Mouse (Mus musculus) heart, postnatal 4 days (tissue): ENCODE results near the gene 1110051M20Rik. TPM values are rescaled to one million over a fixed set of nuclear protein-coding genes. Genes with fewer than 3 reads are reported as not detected.

Experiments
- DNase-seq: peaks from one replicate; pipeline ENCODE4 v3.0.0; 2021
- total RNA-seq, 2 experiments: library from RNA; stranded (reverse); gene quantifications; 2 replicates each; pipeline ENCODE4 v1.2.3; 2021

The 1110051M20Rik gene
- total RNA-seq, 2 experiments from 2014 or later: 13.5 to 13.7 TPM

DNA sequence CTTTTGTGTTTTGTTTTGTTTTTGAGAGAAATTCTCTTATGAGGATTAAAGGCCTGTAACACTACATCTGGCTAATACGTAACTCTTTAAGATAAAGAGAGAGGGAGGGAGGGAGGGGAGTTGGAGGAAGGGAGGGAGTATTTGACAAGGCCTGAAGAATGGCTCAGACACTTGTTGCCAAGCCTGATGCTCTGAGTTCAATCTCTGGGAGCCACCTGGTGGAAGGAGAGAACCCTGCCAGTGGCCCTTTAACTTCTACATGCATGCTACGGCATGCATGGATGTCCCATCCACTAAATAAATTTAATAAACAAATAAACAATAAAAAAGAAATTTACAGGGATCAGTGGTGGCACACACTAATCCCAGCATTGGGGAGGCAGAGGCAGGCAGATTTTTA is 142.7 kb downstream of the 1110051M20Rik start:
- DNase-seq: no peak

GRCm38 (mm10) chr2:91300784-91301183 is 143.7 kb downstream of the 1110051M20Rik start:
- no peak for DNase-seq

DNA sequence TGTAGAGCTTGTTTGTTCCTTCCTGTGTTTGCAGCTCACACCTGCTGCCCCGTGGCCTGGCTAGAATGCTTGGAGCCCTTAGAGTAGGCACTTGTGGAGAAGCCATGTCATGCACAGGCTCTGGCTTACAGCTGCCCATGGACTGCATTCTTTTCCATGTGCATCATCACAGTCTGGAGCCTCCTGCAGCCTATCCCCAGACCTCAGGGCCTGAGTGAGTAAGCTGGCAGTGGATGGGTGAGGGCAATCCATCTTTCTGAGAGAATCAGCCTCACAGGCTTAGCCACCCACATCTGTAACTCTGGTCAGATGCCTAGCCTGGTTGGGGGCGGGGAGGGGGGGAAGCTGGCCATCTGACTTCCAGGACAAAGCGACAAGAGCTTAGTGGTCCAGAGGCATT is 145.3 kb downstream of the 1110051M20Rik start:
- no peak for DNase-seq

DNA sequence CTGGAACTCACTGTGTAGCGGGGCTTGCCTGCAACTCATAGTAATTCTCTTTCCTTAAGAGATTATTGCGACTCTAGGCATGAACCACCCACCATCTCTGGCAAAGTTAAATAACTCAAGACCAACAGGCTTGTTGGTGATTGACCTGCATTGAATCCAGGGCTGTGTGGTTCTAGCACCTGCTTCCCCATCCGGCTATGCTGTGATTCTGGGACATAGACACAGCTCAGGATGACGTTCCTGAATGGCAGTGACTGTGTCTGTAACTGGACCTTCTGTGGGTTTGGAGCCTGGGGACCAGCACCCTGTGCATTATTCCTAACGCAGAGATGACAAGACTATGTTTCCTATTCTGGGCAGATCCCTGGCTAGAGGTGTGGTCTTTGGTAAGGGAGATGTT is 148.6 kb downstream of the 1110051M20Rik start:
- no peak for DNase-seq

GRCm38 (mm10) chr2:91294226-91294625 is 150.3 kb downstream of the 1110051M20Rik start:
- DNase-seq: no peak

GRCm38 (mm10) chr2:91291197-91292007 is 153.1 kb downstream of the 1110051M20Rik start:
- peak; percentile 51 for DNase-seq

GRCm38 (mm10) chr2:91287563-91287962 is 156.9 kb downstream of the 1110051M20Rik start:
- no peak for DNase-seq

DNA sequence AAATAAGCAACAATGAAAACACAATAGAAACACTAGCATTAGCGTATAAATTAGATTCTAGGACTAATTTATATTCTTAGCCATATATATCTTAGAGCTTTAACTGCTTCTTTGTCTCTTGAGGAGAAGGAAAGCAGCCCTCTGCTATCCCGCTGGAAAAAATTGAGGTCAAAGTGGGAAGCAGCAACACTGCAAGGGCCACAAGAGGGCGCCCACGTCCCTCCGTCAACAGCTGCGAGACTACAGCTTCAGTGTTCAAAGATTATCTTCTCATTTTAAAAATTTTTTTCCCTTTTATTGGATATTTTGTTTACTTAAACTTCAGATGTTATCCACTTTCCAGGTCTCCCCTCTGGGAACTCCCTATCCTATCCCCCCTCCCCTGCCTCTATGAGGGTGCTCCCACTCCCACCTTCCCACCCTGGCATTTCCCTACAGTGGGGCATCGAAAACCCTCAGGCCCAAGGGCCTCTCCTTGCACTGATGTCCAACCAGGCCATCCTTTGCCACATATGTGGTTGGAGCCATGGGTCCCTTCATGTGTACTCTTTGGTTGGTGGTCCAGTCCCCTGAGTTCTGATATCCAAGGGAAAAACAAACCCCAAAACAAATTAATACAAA is 158.5 kb downstream of the 1110051M20Rik start:
- DNase-seq: peak; percentile 89

GRCm38 (mm10) chr2:91284375-91285199 is 159.9 kb downstream of the 1110051M20Rik start:
- DNase-seq: peak; percentile 67

DNA sequence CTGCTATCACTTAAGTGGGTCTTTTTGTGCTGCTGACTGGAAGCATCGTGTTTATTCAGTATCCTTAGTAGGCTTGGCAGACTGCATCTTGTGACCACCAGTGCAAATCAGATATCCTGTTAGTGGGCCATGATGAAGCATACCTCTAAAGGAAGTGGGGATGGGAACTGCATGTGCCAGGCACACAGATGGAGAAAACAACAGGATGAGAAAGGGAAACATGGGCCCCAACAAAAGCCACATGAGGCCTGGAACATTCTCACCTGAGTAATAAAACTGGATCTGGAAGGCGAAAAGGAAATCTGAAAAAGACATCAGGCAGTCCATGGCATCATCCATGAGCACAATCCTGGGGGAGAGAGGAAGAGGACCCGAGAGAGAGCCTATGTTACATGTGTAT is 160.5 kb downstream of the 1110051M20Rik start:
- no peak for DNase-seq

- DNase-seq: no peak
Measured at GRCm38 (mm10) chr2:91281366-91281765, 163.1 kb downstream of the 1110051M20Rik start.

DNA sequence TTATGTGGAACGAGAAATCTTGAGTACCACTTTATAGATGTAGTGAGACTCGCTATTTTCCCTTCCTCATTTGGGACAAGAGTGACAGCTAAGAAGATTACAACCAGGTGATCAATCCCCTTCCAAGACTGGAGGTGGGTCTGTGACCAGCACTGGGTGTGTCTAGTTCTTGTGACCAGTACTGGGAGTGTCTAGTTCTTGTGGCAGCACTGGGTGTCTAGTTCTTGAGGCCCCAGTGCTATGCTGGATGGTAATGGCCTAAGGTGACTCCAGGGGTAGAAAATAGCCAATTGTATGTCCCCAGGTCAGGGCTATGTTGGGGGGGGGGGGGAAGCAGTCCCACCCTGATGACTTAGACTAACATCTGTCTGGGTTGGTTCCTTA is 165.1 kb downstream of the 1110051M20Rik start:
- no peak for DNase-seq

DNA sequence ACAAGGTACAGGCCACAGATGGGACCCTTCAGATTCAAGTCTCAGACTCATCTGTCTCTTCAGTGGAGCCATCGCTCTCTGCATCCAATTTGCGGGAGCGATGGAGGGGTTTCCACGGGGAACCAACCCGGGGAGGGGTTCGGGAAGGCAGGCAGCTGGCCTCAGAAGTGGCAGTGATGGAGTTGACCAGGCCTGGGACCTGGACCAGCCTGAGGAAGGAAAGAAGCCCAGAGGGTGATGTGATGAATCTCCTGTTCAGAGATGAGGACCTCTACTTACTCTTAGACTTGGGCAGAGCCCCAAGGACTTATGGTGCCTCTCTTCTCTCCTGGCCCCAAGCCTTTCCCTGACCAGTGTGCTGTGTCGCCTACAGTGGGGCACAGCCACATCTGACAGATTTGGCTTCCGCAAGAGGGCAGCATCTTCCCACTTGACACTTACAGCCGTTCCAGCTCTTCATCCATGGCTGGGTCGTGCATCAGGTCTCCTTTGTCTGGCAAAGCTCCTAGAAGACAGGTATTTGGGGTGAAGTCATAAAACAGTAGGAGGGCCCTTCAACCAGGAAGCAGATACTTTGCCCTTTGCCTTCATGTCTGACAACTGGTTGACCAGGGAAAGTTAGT is 165.6 kb downstream of the 1110051M20Rik start:
- DNase-seq: peak; percentile 69

GRCm38 (mm10) chr2:91269687-91270133 is 174.8 kb downstream of the 1110051M20Rik start:
- DNase-seq: no peak

GRCm38 (mm10) chr2:91268706-91269105 is 175.8 kb downstream of the 1110051M20Rik start:
- DNase-seq: no peak

- DNase-seq: no peak
Measured at GRCm38 (mm10) chr2:91268042-91268441, 176.5 kb downstream of the 1110051M20Rik start.

- peak; percentile 98 for DNase-seq
Measured at GRCm38 (mm10) chr2:91264711-91265681, 179.5 kb downstream of the 1110051M20Rik start, which contains the start of gene Arfgap2. Arfgap2 (plus strand) TSS chr2:91264974.

GRCm38 (mm10) chr2:91263692-91264660 is 180.5 kb downstream of the 1110051M20Rik start:
- no peak for DNase-seq

GRCm38 (mm10) chr2:91259493-91259892 is 185.0 kb downstream of the 1110051M20Rik start:
- DNase-seq: no peak

DNA sequence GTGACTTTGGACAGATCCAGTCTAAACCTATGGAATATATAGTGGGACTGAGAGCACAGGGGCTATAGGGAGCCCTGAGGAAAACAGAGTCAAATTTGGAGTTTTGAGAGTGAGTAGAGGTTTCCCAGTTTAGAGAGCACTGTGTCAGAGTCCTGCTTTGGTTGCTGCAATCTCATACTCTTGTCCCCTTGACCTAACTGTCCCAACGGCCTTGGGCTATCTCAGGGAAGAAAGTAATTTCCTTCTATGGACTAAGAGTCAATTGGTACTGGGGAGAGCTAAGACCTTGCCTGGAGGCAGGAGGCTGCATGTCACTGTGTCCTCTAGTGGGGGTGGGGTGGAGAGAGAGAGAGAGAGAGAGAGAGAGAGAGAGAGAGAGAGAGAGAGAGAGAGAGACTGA is 185.7 kb downstream of the 1110051M20Rik start:
- no peak for DNase-seq
